Mouse (Mus musculus) hindbrain, embryonic 15.5 days (tissue): ENCODE results near the gene Nek3. TPM values are rescaled to one million over a fixed set of nuclear protein-coding genes. Genes with fewer than 3 reads are reported as not detected.
"Not testable (repeated sequence)": the region's sequence is repeated elsewhere in the genome, so short reads cannot be mapped to it uniquely, and the experiment has no call there.

Source experiments
- ATAC-seq: fragments of 200-750 bp; cut with Nextera tagmentation; 2 replicates; pipeline ENCODE4 v1.8.0; 2017; ENCODE audit warnings: low read depth, moderate number of reproducible peaks, moderate TSS enrichment; ENCODE audit not compliant: low FRiP score
- H3K27ac ChIP-seq: fragments of 300-500 bp; sonication (generic); replicated peaks from 2 replicates; pipeline ENCODE4 v1.5.1; 2015; ENCODE audit warnings: mild to moderate bottlenecking, inconsistent platforms
- H3K27me3 ChIP-seq: fragments of 300-500 bp; sonication (generic); 2 replicates; pipeline ENCODE4 v1.6.1; 2015; ENCODE audit warnings: control low read depth, inconsistent platforms
- H3K36me3 ChIP-seq: fragments of 300-500 bp; sonication (generic); 2 replicates; pipeline ENCODE4 v1.6.1; 2015; ENCODE audit warnings: control low read depth, inconsistent platforms
- H3K4me1 ChIP-seq: fragments of 300-500 bp; sonication (generic); replicated peaks from 2 replicates; pipeline ENCODE4 v1.6.1; 2015; ENCODE audit warnings: control low read depth, inconsistent platforms
- H3K4me2 ChIP-seq: fragments of 300-500 bp; sonication (generic); 2 replicates; pipeline ENCODE4 v1.6.1; 2015; ENCODE audit warnings: moderate library complexity, mild to moderate bottlenecking, inconsistent platforms
- H3K4me3 ChIP-seq: fragments of 300-500 bp; sonication (generic); 2 replicates; pipeline ENCODE4 v1.5.1; 2015; ENCODE audit warnings: mild to moderate bottlenecking, inconsistent platforms
- H3K9ac ChIP-seq: fragments of 300-500 bp; sonication (generic); 2 replicates; pipeline ENCODE4 v1.6.1; 2015; ENCODE audit warnings: inconsistent platforms
- H3K9me3 ChIP-seq: fragments of 300-500 bp; sonication (generic); 2 replicates; pipeline ENCODE4 v1.6.1; 2016; ENCODE audit warnings: control low read depth, inconsistent platforms
- WGBS: fragments of 180-500 bp; shearing (Covaris S2); methylation state at CpG from one replicate; pipeline ENCODE4 v1.1.7; 2015; 5-methylcytosine and 5-hydroxymethylcytosine counted together
- polyA plus RNA-seq: library from polyadenylated mRNA; unstranded; fragments of >200 nt; fragmentation: Nextera tagmentation; extraction: Ambion mirVana; gene quantifications from 2 replicates; pipeline ENCODE4 v1.2.1, GENCODE M21; 2015

Nek3 gene
- polyA plus RNA-seq, 1 experiment from 2014 or later = 8.4 TPM

- Histone ChIP-seq H3K4me2 (no peak overlapping the region), H3K4me1 (no peaks in the 10 kb centered on the region), H3K27ac (no peak overlapping the region), H3K36me3 (no peaks in the 10 kb centered on the region), H3K27me3 (no peaks in the 10 kb centered on the region), H3K9me3 (no peaks in the 10 kb centered on the region), H3K9ac (no peak overlapping the region), H3K4me3 (no peak overlapping the region)
- ATAC-seq = no peak
- 92% methylated on average over 4 of the region's 4 CpGs for WGBS
These were observed 24.3 kb downstream of the Nek3 start for GRCm38 (mm10) chr8:22141836-22142385.

- H3K36me3 ChIP-seq, ATAC-seq, H3K27me3 ChIP-seq, H3K27ac ChIP-seq, H3K4me3 ChIP-seq, H3K4me1 ChIP-seq, H3K4me2 ChIP-seq, H3K9me3 ChIP-seq, H3K9ac ChIP-seq: not testable (repeated sequence)
- WGBS = 81% methylated on average over 9 of the region's 9 CpGs
These were observed 29.8 kb downstream of the Nek3 start for GRCm38 (mm10) chr8:22136462-22136861.

- no peak overlapping the region for H3K4me2 ChIP-seq
- ATAC-seq = no peak
- no peak overlapping the region for H3K4me3 ChIP-seq
- 0 out of 2 replicates have a peak, but pooled peaks cover 4% of the 10 kb centered on the region for H3K36me3 ChIP-seq
- WGBS = 87% methylated on average over 5 of the region's 5 CpGs
- H3K27ac ChIP-seq = no peak overlapping the region
- no peak overlapping the region for H3K9ac ChIP-seq
- H3K4me1 ChIP-seq = no peaks in the 10 kb centered on the region
- no peaks in the 10 kb centered on the region for H3K9me3 ChIP-seq
- no peaks in the 10 kb centered on the region for H3K27me3 ChIP-seq
These were observed 31.5 kb downstream of the Nek3 start for GRCm38 (mm10) chr8:22134750-22135135.

GRCm38 (mm10) chr8:22134078-22134749, 32.0 kb downstream of the Nek3 start:
- ATAC-seq = no peak
- WGBS = 93% methylated on average over 7 of the region's 7 CpGs
- Histone ChIP-seq H3K27me3 (no peaks in the 10 kb centered on the region), H3K9ac (no peak overlapping the region), H3K27ac (no peak overlapping the region), H3K4me2 (no peak overlapping the region), H3K36me3 (peaks cover 5% of the 10 kb centered on the region; the same call in 1 of the 2 replicates), H3K4me3 (no peak overlapping the region), H3K9me3 (no peaks in the 10 kb centered on the region), H3K4me1 (no peaks in the 10 kb centered on the region)

- H3K27me3 ChIP-seq = no peaks in the 10 kb centered on the region
- H3K4me2 ChIP-seq = no peak overlapping the region
- no peaks in the 10 kb centered on the region for H3K4me1 ChIP-seq
- no peak overlapping the region for H3K9ac ChIP-seq
- 89% methylated on average over 12 of the region's 12 CpGs for WGBS
- peaks cover 18% of the 10 kb centered on the region; the same call in 1 of the 2 replicates for H3K36me3 ChIP-seq
- H3K27ac ChIP-seq = no peak overlapping the region
- no peak for ATAC-seq
- no peak overlapping the region for H3K4me3 ChIP-seq
- no peaks in the 10 kb centered on the region for H3K9me3 ChIP-seq
These were observed 34.2 kb downstream of the Nek3 start for GRCm38 (mm10) chr8:22132062-22132461.

- H3K36me3 ChIP-seq = peaks cover 14% of the 10 kb centered on the region; the same call in 1 of the 2 replicates
- ATAC-seq = peak; percentile 83; the same call in 1 of the 2 replicates
- peaks cover 11% of the 10 kb centered on the region for H3K4me1 ChIP-seq
- H3K4me2 ChIP-seq = peak within 1 kb of the TSS; percentile 61
- H3K27ac ChIP-seq = no peak within 1 kb of the TSS
- H3K4me3 ChIP-seq = peak within 1 kb of the TSS; percentile 36
- WGBS = 2% methylated on average over 29 of the region's 29 CpGs
- no peaks in the 10 kb centered on the region for H3K27me3 ChIP-seq
- H3K9me3 ChIP-seq = no peaks in the 10 kb centered on the region
- H3K9ac ChIP-seq = 0 out of 2 replicates have a peak within 1 kb of the TSS, but pooled peaks have one; percentile 1
These were observed 41.7 kb downstream of the Nek3 start, which contains the start of gene Nek5 for GRCm38 (mm10) chr8:22124220-22125152. TSS of gene Nek5 (minus strand) at chr8:22125053.

- no peaks in the 10 kb centered on the region for H3K36me3 ChIP-seq
- 81% methylated on average over 4 of the region's 4 CpGs for WGBS
- H3K27ac ChIP-seq = no peak overlapping the region
- H3K9me3 ChIP-seq = no peaks in the 10 kb centered on the region
- H3K9ac ChIP-seq = no peak overlapping the region
- H3K4me2 ChIP-seq = no peak overlapping the region
- no peak overlapping the region for H3K4me3 ChIP-seq
- H3K27me3 ChIP-seq = no peaks in the 10 kb centered on the region
- ATAC-seq = no peak
- H3K4me1 ChIP-seq = no peaks in the 10 kb centered on the region
These were observed 59.2 kb downstream of the Nek3 start for GRCm38 (mm10) chr8:22107020-22107419.

- Histone ChIP-seq H3K9me3 (no peaks in the 10 kb centered on the region), H3K4me2 (no peak overlapping the region), H3K4me3 (no peak overlapping the region), H3K4me1 (no peaks in the 10 kb centered on the region), H3K27me3 (no peaks in the 10 kb centered on the region), H3K36me3 (no peaks in the 10 kb centered on the region), H3K9ac (no peak overlapping the region), H3K27ac (no peak overlapping the region)
- ATAC-seq = no peak
- 50% methylated on average over 8 of the region's 8 CpGs for WGBS
These were observed 74.7 kb downstream of the Nek3 start for GRCm38 (mm10) chr8:22091568-22091967.

GRCm38 (mm10) chr8:22089226-22089625, 77.0 kb downstream of the Nek3 start:
- Histone ChIP-seq H3K4me3 (no peak overlapping the region), H3K9me3 (no peaks in the 10 kb centered on the region), H3K36me3 (no peaks in the 10 kb centered on the region), H3K4me1 (no peaks in the 10 kb centered on the region), H3K27me3 (no peaks in the 10 kb centered on the region), H3K4me2 (no peak overlapping the region), H3K27ac (no peak overlapping the region), H3K9ac (no peak overlapping the region)
- no peak for ATAC-seq
- WGBS = 92% methylated on average over 4 of the region's 4 CpGs

GRCm38 (mm10) chr8:22079313-22080007, 86.8 kb downstream of the Nek3 start:
- Histone ChIP-seq H3K4me2 (no peak overlapping the region), H3K4me3 (no peak overlapping the region), H3K27ac (no peak overlapping the region), H3K4me1 (no peaks in the 10 kb centered on the region), H3K36me3 (no peaks in the 10 kb centered on the region), H3K9me3 (no peaks in the 10 kb centered on the region), H3K9ac (no peak overlapping the region), H3K27me3 (no peaks in the 10 kb centered on the region)
- 87% methylated on average over 9 of the region's 9 CpGs for WGBS
- ATAC-seq = no peak
